Mouse (Mus musculus) frontal cortex, postnatal 36 days (tissue): ENCODE results near the gene Gfm2.

Experiments used
- DNase-seq, 2 experiments: peaks; one replicate each; pipeline ENCODE4 v3.0.0; 2022; ENCODE audit warnings: low spot score in 2 of 2

The Gfm2 gene

GRCm38 (mm10) chr13:97187693-97188092 is 50.0 kb downstream of the Gfm2 start:
- DNase-seq: no peak

- no peak for DNase-seq
Observed at GRCm38 (mm10) chr13:97192649-97193048, 54.9 kb downstream of the Gfm2 start.

DNA sequence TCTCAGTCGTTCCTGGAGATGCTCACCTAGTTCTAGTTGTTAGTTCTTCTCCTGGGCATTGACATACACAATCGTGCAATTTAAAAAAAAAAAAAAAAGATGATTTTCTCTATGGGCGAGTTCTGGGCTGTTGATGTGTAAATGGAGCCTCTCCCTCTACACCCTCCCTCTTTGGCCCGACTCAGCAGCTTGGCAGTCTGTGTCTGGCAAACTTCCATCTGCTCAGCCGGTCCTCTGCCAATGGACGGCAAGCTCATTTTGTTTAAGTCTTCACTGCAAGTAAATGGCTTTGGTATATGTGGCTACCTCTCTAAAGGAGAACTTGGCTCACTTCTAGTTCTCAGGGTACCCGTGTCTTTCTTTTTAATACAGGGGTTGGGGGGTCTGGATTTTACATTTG is 55.7 kb downstream of the Gfm2 start:
- peak; percentile 57 to 68 for DNase-seq

DNA sequence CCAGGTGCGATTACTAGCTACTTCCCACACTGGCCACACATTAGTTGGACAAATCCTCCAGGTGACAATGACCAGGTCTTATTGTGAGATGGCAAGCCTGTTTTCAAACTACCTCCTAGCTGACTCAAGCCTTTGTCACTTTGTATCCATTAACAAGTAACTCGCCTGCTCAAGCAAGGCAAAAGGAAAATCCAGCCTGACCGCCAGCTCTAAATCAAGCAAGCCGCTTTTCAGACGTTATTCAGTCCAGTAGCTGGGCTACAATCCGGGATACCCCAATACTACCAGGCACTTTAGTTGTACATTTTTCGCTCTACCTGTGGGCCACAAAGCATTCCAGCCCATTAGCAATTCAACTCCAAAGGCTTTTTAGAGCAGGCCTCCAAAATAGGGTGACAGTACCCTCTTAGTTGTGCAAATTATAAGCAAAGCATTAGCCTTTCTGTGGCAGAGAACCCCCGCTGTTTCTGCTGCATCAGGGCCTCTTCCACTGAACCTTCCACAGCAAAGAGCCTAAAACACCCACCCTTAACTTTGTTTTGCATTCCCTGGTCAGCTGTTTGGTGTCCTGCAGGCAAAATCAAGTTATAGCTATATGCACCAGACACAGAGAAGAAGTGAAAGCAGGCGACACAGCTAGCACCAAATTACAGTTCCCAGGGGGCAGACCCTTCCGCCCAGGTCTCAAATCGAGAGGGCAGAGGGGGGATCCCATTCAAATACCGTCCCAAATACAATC is 58.6 kb downstream of the Gfm2 start:
- DNase-seq: no peak

DNA sequence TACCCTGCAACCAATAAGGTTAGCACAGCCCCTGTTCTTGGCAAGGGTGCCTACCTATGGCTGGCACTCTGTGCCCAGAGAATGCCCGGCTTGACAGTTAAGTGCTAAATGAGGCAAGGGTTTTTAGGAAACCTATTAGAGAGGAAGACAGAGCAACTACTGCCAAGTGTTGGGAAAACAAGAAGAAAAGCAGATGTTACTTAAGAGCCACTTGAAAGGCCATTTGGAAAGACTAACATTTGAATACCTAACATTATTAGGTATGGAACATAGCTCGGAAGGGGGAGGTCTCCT is 59.1 kb downstream of the Gfm2 start:
- no peak for DNase-seq

GRCm38 (mm10) chr13:97197932-97198562 is 60.3 kb downstream of the Gfm2 start, which contains the start of gene Hexb:
Gene Hexb, minus strand, starts transcription at chr13:97198357.
- peak; percentile 86 to 88 for DNase-seq

DNA sequence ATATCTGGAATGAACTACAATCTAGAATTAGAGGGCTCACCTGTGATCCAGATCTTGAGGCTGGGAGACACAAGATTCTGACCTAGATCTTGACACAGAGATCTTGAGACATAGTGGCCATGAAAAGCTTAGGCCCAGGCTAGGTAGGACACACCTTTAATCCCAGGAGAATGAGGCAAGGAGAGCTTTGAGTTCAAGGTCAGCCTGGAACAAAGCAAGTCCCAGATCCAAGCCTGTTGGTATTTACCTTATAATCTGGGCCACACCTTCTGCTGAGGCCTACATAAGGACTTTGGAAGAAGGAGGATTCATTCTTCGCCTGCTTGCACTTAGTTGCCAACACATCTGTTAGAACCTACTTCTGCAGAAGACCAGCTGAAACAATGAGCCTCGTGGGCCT is 61.4 kb downstream of the Gfm2 start:
- DNase-seq: no peak

- DNase-seq: no peak
Observed at GRCm38 (mm10) chr13:97201076-97201475, 63.3 kb downstream of the Gfm2 start.

DNA sequence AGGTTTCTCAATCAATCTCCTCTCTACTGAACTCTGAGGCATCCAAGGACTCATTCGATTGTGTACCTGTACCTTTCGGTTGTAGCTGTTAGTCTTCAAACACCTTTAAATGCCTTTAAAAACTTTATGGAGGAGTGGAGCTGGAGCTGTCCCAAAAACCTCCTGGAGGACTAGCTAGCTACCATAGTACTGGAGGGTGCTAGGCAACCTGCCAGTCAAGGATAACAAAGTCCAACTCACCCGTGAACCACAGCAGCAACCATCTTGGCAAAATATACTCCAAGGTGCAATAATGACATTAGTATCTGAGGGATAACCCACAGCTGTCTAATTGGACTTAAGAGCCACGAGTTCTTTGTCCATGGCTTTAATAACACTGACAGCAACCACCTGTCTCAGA is 64.2 kb downstream of the Gfm2 start:
- DNase-seq: no peak

GRCm38 (mm10) chr13:97205052-97205701 is 67.4 kb downstream of the Gfm2 start:
- DNase-seq: peak; percentile 85 to 91

DNA sequence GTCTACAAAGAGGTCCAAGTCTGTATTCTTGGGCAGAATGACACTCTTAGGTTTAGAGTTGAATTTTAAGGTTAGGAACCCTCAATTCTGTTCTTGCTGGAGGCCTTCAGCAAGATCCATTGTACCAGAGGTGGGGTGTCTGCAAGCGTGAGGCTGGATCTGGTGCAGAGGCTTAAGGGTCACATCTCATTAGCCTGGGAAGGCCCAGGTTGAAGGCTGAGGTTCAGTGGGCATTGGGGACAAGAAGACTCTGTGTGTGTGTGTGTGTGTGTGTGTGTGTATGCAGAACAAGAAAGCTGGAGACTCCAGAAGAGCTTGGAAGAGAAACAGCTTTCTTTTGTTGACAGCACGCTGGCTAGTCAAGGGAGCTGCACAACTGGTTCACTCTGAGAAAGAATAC is 68.3 kb downstream of the Gfm2 start:
- DNase-seq: no peak

DNA sequence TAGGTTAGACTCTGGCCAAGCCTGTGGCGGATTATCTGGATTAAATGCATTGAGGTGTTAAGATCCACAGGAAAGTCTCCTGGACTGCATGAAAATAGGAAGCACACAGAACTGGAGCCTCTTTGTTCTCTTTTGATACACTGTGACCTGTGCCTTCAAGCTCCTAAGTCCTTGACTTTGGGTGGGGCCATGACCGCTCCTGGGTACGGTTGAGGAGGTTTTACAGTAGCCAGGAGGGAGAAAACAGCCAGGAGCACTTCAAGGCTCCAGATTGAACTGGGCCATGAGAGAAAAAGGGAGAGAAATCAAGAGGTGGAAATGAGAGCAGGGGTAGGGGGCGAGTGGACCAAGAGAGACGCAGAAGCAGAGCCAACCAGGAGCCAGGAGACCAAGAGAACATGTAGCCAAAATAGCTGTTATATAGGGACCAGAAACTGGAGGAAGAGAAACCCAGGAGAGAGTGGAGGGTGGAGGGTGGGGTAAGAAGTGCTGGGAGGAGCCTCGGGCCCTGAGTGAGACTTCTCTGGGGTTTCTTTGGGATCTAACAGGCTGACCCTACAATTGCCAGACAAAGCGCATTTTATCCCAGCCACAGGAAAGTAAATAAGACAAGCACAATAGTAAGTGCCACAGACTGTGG is 69.9 kb downstream of the Gfm2 start:
- no peak for DNase-seq

GRCm38 (mm10) chr13:97208112-97208478 is 70.4 kb downstream of the Gfm2 start:
- DNase-seq: no peak

- DNase-seq: no peak
Observed at GRCm38 (mm10) chr13:97208500-97209010, 70.8 kb downstream of the Gfm2 start.

DNA sequence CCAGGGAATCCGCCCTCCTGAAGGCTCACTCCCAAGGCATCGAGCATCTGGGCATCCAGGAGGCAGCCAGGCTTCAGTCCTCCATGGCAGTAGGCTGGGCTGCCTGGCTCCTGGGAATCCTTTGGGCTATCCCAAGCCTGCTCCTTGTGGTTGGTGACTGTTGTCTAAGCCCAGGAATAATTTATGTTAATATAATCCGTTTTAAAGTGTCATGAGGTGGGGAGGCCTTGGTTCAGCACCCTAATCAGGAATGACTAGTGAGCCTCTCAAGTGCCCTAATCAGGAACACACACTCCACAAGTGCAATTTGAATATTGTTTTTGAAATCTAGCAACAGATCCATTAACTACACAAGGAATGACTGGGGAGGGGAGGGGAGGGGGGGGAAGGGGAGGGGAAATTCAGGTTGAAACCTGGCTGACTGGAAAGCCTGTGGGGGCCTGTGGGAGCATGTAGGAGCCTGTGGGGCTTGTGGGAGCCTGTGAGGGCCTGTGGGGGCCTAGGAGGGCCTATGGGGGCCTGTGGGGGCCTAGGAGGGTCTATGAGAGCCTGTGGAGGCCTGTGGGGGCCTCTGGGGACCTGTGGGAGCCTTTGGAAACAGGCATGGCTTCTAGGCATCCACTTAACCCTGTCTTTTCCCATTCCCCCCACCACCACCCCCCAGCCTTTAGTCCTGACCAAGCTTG is 77.0 kb downstream of the Gfm2 start:
- DNase-seq: no peak

DNA sequence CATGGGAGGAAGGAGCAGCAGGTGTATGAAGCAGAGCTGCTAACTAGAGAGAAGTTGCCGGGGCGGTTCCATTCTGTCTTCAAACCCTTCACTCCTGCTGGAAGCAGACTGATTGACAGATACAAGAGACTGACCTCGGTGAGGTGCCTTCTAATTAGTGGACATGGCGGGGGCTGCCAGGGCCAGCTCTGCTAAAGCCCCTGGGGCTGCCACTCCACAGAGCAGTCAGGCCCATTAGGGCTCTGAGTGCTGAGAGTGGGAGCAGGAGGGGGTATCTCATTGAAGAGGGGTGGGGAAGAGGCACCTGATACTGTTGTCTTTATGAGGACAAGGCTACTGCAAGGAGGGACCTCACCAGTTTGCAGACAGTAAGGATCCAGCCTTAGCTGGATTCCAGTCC is 77.8 kb downstream of the Gfm2 start:
- no peak for DNase-seq

- DNase-seq: no peak
Observed at GRCm38 (mm10) chr13:97216196-97216595, 78.5 kb downstream of the Gfm2 start.

GRCm38 (mm10) chr13:97220022-97220421 is 82.3 kb downstream of the Gfm2 start:
- no peak for DNase-seq

GRCm38 (mm10) chr13:97223856-97224255 is 86.1 kb downstream of the Gfm2 start:
- DNase-seq: no peak

GRCm38 (mm10) chr13:97224341-97224982 is 86.7 kb downstream of the Gfm2 start:
- DNase-seq: no peak

- DNase-seq: no peak
Observed at GRCm38 (mm10) chr13:97225130-97225529, 87.4 kb downstream of the Gfm2 start.
